Mouse (Mus musculus): Measurements from ENCODE around the gene Dgcr8. TPM values are rescaled to one million over a fixed set of nuclear protein-coding genes. Genes with fewer than 3 reads are reported as not detected.
A peak's percentile ranks its signal among the peaks of the same experiment; 100 is the strongest.

Gene Dgcr8
- polyA plus RNA-seq, 1 experiment from 2014 or later = 36.3 TPM

- Histone ChIP-seq H3K27ac (peak overlapping the region; percentile 84), H3K9ac (replicated peaks) (peak overlapping the region; percentile 98), H3K4me2 (replicated peaks) (peak overlapping the region; percentile 99), H3K27me3 (no peaks in the 10 kb centered on the region), H3K4me3 (replicated peaks) (peak overlapping the region; percentile 98), H3K4me1 (replicated peaks) (peaks cover 35% of the 10 kb centered on the region), H3K36me3 (peaks cover 18% of the 10 kb centered on the region), H3K9me3 (no peaks in the 10 kb centered on the region)
- under 1% methylated on average over 30 of the region's 31 CpGs for WGBS
- peak; percentile 86 for ATAC-seq
Observed at GRCm38 (mm10) chr16:18288581-18289061, 425 bp downstream of the Dgcr8 start.

- H3K4me2 ChIP-seq (replicated peaks) = peak overlapping the region; percentile 99
- ATAC-seq = no peak
- H3K4me1 ChIP-seq (replicated peaks) = peaks cover 35% of the 10 kb centered on the region
- peak overlapping the region; percentile 98 for H3K9ac ChIP-seq (replicated peaks)
- no peaks in the 10 kb centered on the region for H3K9me3 ChIP-seq
- peaks cover 22% of the 10 kb centered on the region for H3K36me3 ChIP-seq
- peak overlapping the region; percentile 98 for H3K4me3 ChIP-seq (replicated peaks)
- peak overlapping the region; percentile 84; the same call in 1 of the 2 replicates for H3K27ac ChIP-seq
- WGBS = under 1% methylated on average over 4 of the region's 4 CpGs
- H3K27me3 ChIP-seq = no peaks in the 10 kb centered on the region
Observed at GRCm38 (mm10) chr16:18288166-18288565, 880 bp downstream of the Dgcr8 start.

GRCm38 (mm10) chr16:18275166-18275565 lies 13.9 kb downstream of the Dgcr8 start:
- no peak overlapping the region for H3K27ac ChIP-seq
- H3K9ac ChIP-seq (replicated peaks) = no peak overlapping the region
- peaks cover 90% of the 10 kb centered on the region for H3K36me3 ChIP-seq
- H3K4me3 ChIP-seq (replicated peaks) = no peak overlapping the region
- 68% methylated on average over 2 of the region's 2 CpGs for whole genome bisulfite sequencing
- no peaks in the 10 kb centered on the region for H3K27me3 ChIP-seq
- no peak overlapping the region for H3K4me2 ChIP-seq (replicated peaks)
- no peaks in the 10 kb centered on the region for H3K4me1 ChIP-seq (replicated peaks)
- H3K9me3 ChIP-seq = no peaks in the 10 kb centered on the region
- ATAC-seq = no peak

- WGBS = 92% methylated on average over 5 of the region's 5 CpGs
Observed at GRCm38 (mm10) chr16:18268182-18268581, 20.9 kb downstream of the Dgcr8 start.

GRCm38 (mm10) chr16:18265024-18265423 lies 24.0 kb downstream of the Dgcr8 start:
- Histone ChIP-seq H3K4me3 (replicated peaks) (no peak overlapping the region), H3K4me1 (replicated peaks) (no peaks in the 10 kb centered on the region), H3K9me3 (no peaks in the 10 kb centered on the region), H3K27ac (no peak overlapping the region), H3K9ac (replicated peaks) (no peak overlapping the region), H3K36me3 (peaks cover 85% of the 10 kb centered on the region), H3K27me3 (no peaks in the 10 kb centered on the region), H3K4me2 (replicated peaks) (no peak overlapping the region)
- WGBS = 87% methylated on average over 2 of the region's 2 CpGs
- no peak for ATAC-seq

More at GRCm38 (mm10) chr16:18268182-18268581, 20.9 kb downstream of the Dgcr8 start:
- ATAC-seq = no peak
- Histone ChIP-seq H3K4me1 (replicated peaks) (no peaks in the 10 kb centered on the region), H3K27ac (no peak overlapping the region), H3K9me3 (no peaks in the 10 kb centered on the region), H3K36me3 (peaks cover 87% of the 10 kb centered on the region), H3K4me2 (replicated peaks) (no peak overlapping the region), H3K9ac (replicated peaks) (no peak overlapping the region), H3K4me3 (replicated peaks) (no peak overlapping the region), H3K27me3 (no peaks in the 10 kb centered on the region)

GRCm38 (mm10) chr16:18258221-18258620 lies 30.8 kb downstream of the Dgcr8 start, which contains the start of gene Gm49776:
TSS of gene Gm49776 (minus strand) at chr16:18258321.
- no peak within 1 kb of the TSS for H3K4me3 ChIP-seq (replicated peaks)
- H3K27ac ChIP-seq = no peak within 1 kb of the TSS
- no peaks in the 10 kb centered on the region for H3K9me3 ChIP-seq
- H3K36me3 ChIP-seq = peaks cover 90% of the 10 kb centered on the region
- no peak within 1 kb of the TSS for H3K9ac ChIP-seq (replicated peaks)
- 95% methylated on average over 2 of the region's 2 CpGs for WGBS
- no peaks in the 10 kb centered on the region for H3K27me3 ChIP-seq
- H3K4me2 ChIP-seq (replicated peaks) = no peak within 1 kb of the TSS
- ATAC-seq = no peak
- H3K4me1 ChIP-seq (replicated peaks) = no peaks in the 10 kb centered on the region

GRCm38 (mm10) chr16:18253866-18254265 lies 35.2 kb downstream of the Dgcr8 start:
- Histone ChIP-seq H3K36me3 (peaks cover 83% of the 10 kb centered on the region), H3K27me3 (no peaks in the 10 kb centered on the region), H3K9me3 (no peaks in the 10 kb centered on the region), H3K4me3 (replicated peaks) (no peak overlapping the region), H3K4me1 (replicated peaks) (peaks cover 27% of the 10 kb centered on the region), H3K9ac (replicated peaks) (no peak overlapping the region), H3K27ac (no peak overlapping the region), H3K4me2 (replicated peaks) (no peak overlapping the region)
- no peak for ATAC-seq
- 82% methylated on average over 1 of the region's 1 CpGs for WGBS

- WGBS = 87% methylated on average over 6 of the region's 6 CpGs
- Histone ChIP-seq H3K4me3 (replicated peaks) (no peak overlapping the region), H3K9me3 (no peaks in the 10 kb centered on the region), H3K36me3 (peaks cover 73% of the 10 kb centered on the region), H3K27me3 (no peaks in the 10 kb centered on the region), H3K4me1 (replicated peaks) (peaks cover 27% of the 10 kb centered on the region), H3K27ac (no peak overlapping the region), H3K4me2 (replicated peaks) (no peak overlapping the region), H3K9ac (replicated peaks) (no peak overlapping the region)
- ATAC-seq = no peak
Observed at GRCm38 (mm10) chr16:18252736-18253135, 36.3 kb downstream of the Dgcr8 start.

- no peaks in the 10 kb centered on the region for H3K27me3 ChIP-seq
- H3K9ac ChIP-seq (replicated peaks) = peak overlapping the region; percentile 87
- peak overlapping the region; percentile 94 for H3K4me3 ChIP-seq (replicated peaks)
- WGBS = 61% methylated on average over 10 of the region's 10 CpGs
- H3K4me1 ChIP-seq (replicated peaks) = peaks cover 43% of the 10 kb centered on the region
- H3K27ac ChIP-seq = no peak overlapping the region
- no peaks in the 10 kb centered on the region for H3K9me3 ChIP-seq
- ATAC-seq = no peak
- H3K36me3 ChIP-seq = peaks cover 63% of the 10 kb centered on the region
- peak overlapping the region; percentile 90 for H3K4me2 ChIP-seq (replicated peaks)
Observed at GRCm38 (mm10) chr16:18250828-18251790, 37.9 kb downstream of the Dgcr8 start.

GRCm38 (mm10) chr16:18250231-18250630 lies 38.8 kb downstream of the Dgcr8 start:
- Histone ChIP-seq H3K27me3 (no peaks in the 10 kb centered on the region), H3K4me3 (replicated peaks) (peak overlapping the region; percentile 94), H3K36me3 (peaks cover 64% of the 10 kb centered on the region), H3K4me1 (replicated peaks) (peaks cover 50% of the 10 kb centered on the region), H3K9me3 (no peaks in the 10 kb centered on the region), H3K27ac (no peak overlapping the region), H3K9ac (replicated peaks) (peak overlapping the region; percentile 87), H3K4me2 (replicated peaks) (peak overlapping the region; percentile 90)
- ATAC-seq = no peak
- WGBS = 47% methylated on average over 4 of the region's 4 CpGs

- Histone ChIP-seq H3K9me3 (no peaks in the 10 kb centered on the region), H3K27ac (peak overlapping the region; percentile 89), H3K4me2 (replicated peaks) (peak overlapping the region; percentile 90), H3K9ac (replicated peaks) (peak overlapping the region; percentile 87), H3K36me3 (peaks cover 64% of the 10 kb centered on the region), H3K4me1 (replicated peaks) (peaks cover 50% of the 10 kb centered on the region), H3K4me3 (replicated peaks) (peak overlapping the region; percentile 94), H3K27me3 (no peaks in the 10 kb centered on the region)
- 6% methylated on average over 27 of the region's 27 CpGs for WGBS
- ATAC-seq = peak; percentile 32
Observed at GRCm38 (mm10) chr16:18249364-18249967, 39.6 kb downstream of the Dgcr8 start.

Measured in midbrain, embryonic 13.5 days (tissue).